Mouse (Mus musculus): ENCODE results near the gene Rgl2. TPM values are rescaled to one million over a fixed set of nuclear protein-coding genes. Genes with fewer than 3 reads are reported as not detected.
"Not testable (repeated sequence)": the region's sequence is repeated elsewhere in the genome, so short reads cannot be mapped to it uniquely, and the experiment has no call there.

Gene Rgl2
- polyA plus RNA-seq, 1 experiment from 2014 or later = 9.0 TPM

DNA sequence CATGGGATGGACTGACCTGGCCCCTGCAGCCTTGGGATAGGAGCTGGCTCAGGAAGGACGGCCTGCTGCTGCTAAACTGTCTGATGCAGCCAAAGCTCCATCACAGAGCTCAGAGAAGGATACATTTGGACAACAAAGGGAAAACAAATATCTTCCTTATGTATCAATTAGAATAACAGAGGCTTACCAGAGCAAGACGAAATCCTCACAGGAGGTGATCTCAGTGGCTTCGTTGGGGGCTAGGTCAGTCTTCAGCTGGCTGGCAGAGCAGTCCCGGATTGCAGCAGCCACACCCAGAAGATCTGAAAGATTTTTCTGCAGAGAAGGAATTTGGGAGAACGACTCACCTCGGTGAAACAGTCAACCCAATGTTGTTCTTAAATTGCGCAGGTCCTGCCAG, 36.9 kb upstream of the Rgl2 start:
- no peak overlapping the region for H3K4me2 ChIP-seq (ENCODE audit: low read depth, low read length)
- H3K36me3 ChIP-seq (ENCODE audit: control insufficient read depth, insufficient read depth) = no peaks in the 10 kb centered on the region
- no peaks in the 10 kb centered on the region for H3K27me3 ChIP-seq (ENCODE audit: control insufficient read depth, insufficient read depth, low read depth, low read length)
- H3K27ac ChIP-seq (ENCODE audit: low read length) = no peak overlapping the region
- no peak overlapping the region for H3K4me3 ChIP-seq (ENCODE audit: low read depth, low read length)
- no peaks in the 10 kb centered on the region for H3K9me3 ChIP-seq (replicated peaks; ENCODE audit: control insufficient read depth, low read length)
- H3K4me1 ChIP-seq (ENCODE audit: control insufficient read depth, low read depth, low read length) = peaks cover 20% of the 10 kb centered on the region
- no peak overlapping the region for H3K9ac ChIP-seq (ENCODE audit: low read depth, low read length)
- no peak for ATAC-seq (ENCODE audit: low read depth)
- WGBS (ENCODE audit: insufficient replicate concordance) = 38% methylated on average over 7 of the region's 7 CpGs

GRCm38 (mm10) chr17:33893011-33893410, 36.3 kb upstream of the Rgl2 start:
- H3K27ac ChIP-seq (ENCODE audit: low read length); H3K27me3 ChIP-seq (ENCODE audit: control insufficient read depth, insufficient read depth, low read depth, low read length); H3K4me2 ChIP-seq (ENCODE audit: low read depth, low read length); ATAC-seq (ENCODE audit: low read depth); H3K36me3 ChIP-seq (ENCODE audit: control insufficient read depth, insufficient read depth); H3K9me3 ChIP-seq (replicated peaks; ENCODE audit: control insufficient read depth, low read length); H3K9ac ChIP-seq (ENCODE audit: low read depth, low read length); H3K4me3 ChIP-seq (ENCODE audit: low read depth, low read length): not testable (repeated sequence)
- peaks cover 19% of the 10 kb centered on the region for H3K4me1 ChIP-seq (ENCODE audit: control insufficient read depth, low read depth, low read length)
- WGBS (ENCODE audit: insufficient replicate concordance) = 65% methylated on average over 4 of the region's 4 CpGs

- no peak overlapping the region for H3K4me3 ChIP-seq (ENCODE audit: low read depth, low read length)
- H3K9me3 ChIP-seq (replicated peaks; ENCODE audit: control insufficient read depth, low read length) = no peaks in the 10 kb centered on the region
- no peaks in the 10 kb centered on the region for H3K27me3 ChIP-seq (ENCODE audit: control insufficient read depth, insufficient read depth, low read depth, low read length)
- H3K36me3 ChIP-seq (ENCODE audit: control insufficient read depth, insufficient read depth) = no peaks in the 10 kb centered on the region
- no peak overlapping the region for H3K4me2 ChIP-seq (ENCODE audit: low read depth, low read length)
- H3K27ac ChIP-seq (ENCODE audit: low read length) = no peak overlapping the region; the same call in 1 of the 2 replicates
- no peak for ATAC-seq (ENCODE audit: low read depth)
- WGBS (ENCODE audit: insufficient replicate concordance) = 14% methylated on average over 6 of the region's 6 CpGs
- peaks cover 37% of the 10 kb centered on the region for H3K4me1 ChIP-seq (ENCODE audit: control insufficient read depth, low read depth, low read length)
- H3K9ac ChIP-seq (ENCODE audit: low read depth, low read length) = no peak overlapping the region
Observed at GRCm38 (mm10) chr17:33897114-33897794, 32.1 kb upstream of the Rgl2 start.

GRCm38 (mm10) chr17:33898193-33898592, 31.1 kb upstream of the Rgl2 start:
- H3K4me3 ChIP-seq (ENCODE audit: low read depth, low read length); H3K9me3 ChIP-seq (replicated peaks; ENCODE audit: control insufficient read depth, low read length); H3K27me3 ChIP-seq (ENCODE audit: control insufficient read depth, insufficient read depth, low read depth, low read length); H3K36me3 ChIP-seq (ENCODE audit: control insufficient read depth, insufficient read depth); ATAC-seq (ENCODE audit: low read depth); H3K9ac ChIP-seq (ENCODE audit: low read depth, low read length); H3K4me2 ChIP-seq (ENCODE audit: low read depth, low read length): not testable (repeated sequence)
- Histone ChIP-seq H3K27ac (ENCODE audit: low read length) (peak overlapping the region; percentile 50), H3K4me1 (ENCODE audit: control insufficient read depth, low read depth, low read length) (peaks cover 46% of the 10 kb centered on the region)
- 61% methylated on average over 4 of the region's 4 CpGs for WGBS (ENCODE audit: insufficient replicate concordance)

DNA sequence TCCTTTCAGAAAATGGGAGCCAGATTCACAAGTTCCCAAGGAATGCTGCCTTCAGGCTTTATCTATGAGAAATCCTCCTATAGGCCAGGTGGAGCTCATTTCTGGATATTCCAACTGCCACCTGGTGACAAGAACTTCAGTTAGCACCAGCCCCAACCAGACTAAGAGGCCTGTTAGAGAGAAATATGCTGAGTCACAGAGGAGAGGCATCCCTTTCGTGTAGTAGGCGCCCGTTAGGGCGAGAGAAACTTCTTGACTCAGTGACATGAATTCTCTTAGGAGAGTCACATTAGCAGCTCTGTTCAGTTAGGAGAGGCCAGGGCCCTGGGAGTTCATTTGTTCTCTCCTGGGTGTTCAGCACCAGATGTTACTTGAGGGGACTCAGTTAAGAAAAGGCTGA, 29.7 kb upstream of the Rgl2 start:
- Histone ChIP-seq H3K27ac (ENCODE audit: low read length) (peak overlapping the region; percentile 82), H3K4me2 (ENCODE audit: low read depth, low read length) (no peak overlapping the region), H3K36me3 (ENCODE audit: control insufficient read depth, insufficient read depth) (no peaks in the 10 kb centered on the region), H3K4me1 (ENCODE audit: control insufficient read depth, low read depth, low read length) (peaks cover 50% of the 10 kb centered on the region), H3K27me3 (ENCODE audit: control insufficient read depth, insufficient read depth, low read depth, low read length) (no peaks in the 10 kb centered on the region), H3K9me3 (replicated peaks; ENCODE audit: control insufficient read depth, low read length) (no peaks in the 10 kb centered on the region), H3K9ac (ENCODE audit: low read depth, low read length) (peak overlapping the region; percentile 13; the same call in 1 of the 2 replicates), H3K4me3 (ENCODE audit: low read depth, low read length) (no peak overlapping the region)
- peak; percentile 81 for ATAC-seq (ENCODE audit: low read depth)
- WGBS (ENCODE audit: insufficient replicate concordance) = 14% methylated on average over 4 of the region's 4 CpGs

GRCm38 (mm10) chr17:33900281-33900988, 28.9 kb upstream of the Rgl2 start:
- H3K27ac ChIP-seq (ENCODE audit: low read length) = peak overlapping the region; percentile 82

GRCm38 (mm10) chr17:33900989-33901314, 28.4 kb upstream of the Rgl2 start:
- Histone ChIP-seq H3K4me1 (ENCODE audit: control insufficient read depth, low read depth, low read length) (peaks cover 50% of the 10 kb centered on the region), H3K9me3 (replicated peaks; ENCODE audit: control insufficient read depth, low read length) (no peaks in the 10 kb centered on the region), H3K36me3 (ENCODE audit: control insufficient read depth, insufficient read depth) (no peaks in the 10 kb centered on the region), H3K4me3 (ENCODE audit: low read depth, low read length) (no peak overlapping the region), H3K27ac (ENCODE audit: low read length) (no peak overlapping the region), H3K4me2 (ENCODE audit: low read depth, low read length) (no peak overlapping the region), H3K27me3 (ENCODE audit: control insufficient read depth, insufficient read depth, low read depth, low read length) (no peaks in the 10 kb centered on the region), H3K9ac (ENCODE audit: low read depth, low read length) (no peak overlapping the region)
- no peak for ATAC-seq (ENCODE audit: low read depth)
- WGBS (ENCODE audit: insufficient replicate concordance) = 83% methylated on average over 4 of the region's 4 CpGs

More at GRCm38 (mm10) chr17:33900281-33900988, 28.9 kb upstream of the Rgl2 start:
- H3K9me3 ChIP-seq (replicated peaks; ENCODE audit: control insufficient read depth, low read length) = no peaks in the 10 kb centered on the region
- no peaks in the 10 kb centered on the region for H3K36me3 ChIP-seq (ENCODE audit: control insufficient read depth, insufficient read depth)
- H3K27me3 ChIP-seq (ENCODE audit: control insufficient read depth, insufficient read depth, low read depth, low read length) = no peaks in the 10 kb centered on the region
- H3K9ac ChIP-seq (ENCODE audit: low read depth, low read length) = peak overlapping the region; percentile 13; the same call in 1 of the 2 replicates
- no peak overlapping the region for H3K4me3 ChIP-seq (ENCODE audit: low read depth, low read length)
- ATAC-seq (ENCODE audit: low read depth) = peak; percentile 16; the same call in 1 of the 2 replicates
- 47% methylated on average over 7 of the region's 7 CpGs for WGBS (ENCODE audit: insufficient replicate concordance)
- peaks cover 50% of the 10 kb centered on the region for H3K4me1 ChIP-seq (ENCODE audit: control insufficient read depth, low read depth, low read length)
- no peak overlapping the region for H3K4me2 ChIP-seq (ENCODE audit: low read depth, low read length)

DNA sequence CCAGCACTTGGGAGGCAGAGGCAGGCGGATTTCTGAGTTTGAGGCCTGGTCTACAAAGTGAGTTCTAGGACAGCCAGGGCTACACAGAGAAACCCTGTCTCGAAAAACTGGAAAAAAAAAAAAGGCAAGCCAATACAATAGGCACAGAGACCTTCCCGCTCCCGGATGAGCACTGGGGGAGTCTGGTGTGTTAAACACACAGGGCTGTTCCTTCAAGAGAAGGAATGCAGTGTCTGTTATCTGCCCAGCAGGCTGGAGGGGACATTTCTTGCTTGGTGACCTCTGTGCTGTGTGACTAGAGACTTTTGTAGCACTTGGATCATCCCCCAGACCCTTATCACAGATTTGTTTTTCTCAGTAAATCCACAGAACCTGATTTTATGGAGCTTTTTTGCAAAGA, 27.7 kb upstream of the Rgl2 start:
- Histone ChIP-seq H3K4me3 (ENCODE audit: low read depth, low read length) (no peak overlapping the region), H3K9me3 (replicated peaks; ENCODE audit: control insufficient read depth, low read length) (no peaks in the 10 kb centered on the region), H3K4me1 (ENCODE audit: control insufficient read depth, low read depth, low read length) (peaks cover 50% of the 10 kb centered on the region), H3K36me3 (ENCODE audit: control insufficient read depth, insufficient read depth) (no peaks in the 10 kb centered on the region), H3K27ac (ENCODE audit: low read length) (peak overlapping the region; percentile 52; the same call in 1 of the 2 replicates), H3K27me3 (ENCODE audit: control insufficient read depth, insufficient read depth, low read depth, low read length) (no peaks in the 10 kb centered on the region), H3K4me2 (ENCODE audit: low read depth, low read length) (no peak overlapping the region), H3K9ac (ENCODE audit: low read depth, low read length) (no peak overlapping the region)
- 62% methylated on average over 4 of the region's 4 CpGs for WGBS (ENCODE audit: insufficient replicate concordance)
- ATAC-seq (ENCODE audit: low read depth) = no peak

- 61% methylated on average over 4 of the region's 4 CpGs for WGBS (ENCODE audit: insufficient replicate concordance)
- Histone ChIP-seq H3K9me3 (replicated peaks; ENCODE audit: control insufficient read depth, low read length) (no peaks in the 10 kb centered on the region), H3K4me1 (ENCODE audit: control insufficient read depth, low read depth, low read length) (peaks cover 50% of the 10 kb centered on the region), H3K4me2 (ENCODE audit: low read depth, low read length) (0 out of 2 replicates have a peak overlapping the region, but pooled peaks have one; percentile 19), H3K36me3 (ENCODE audit: control insufficient read depth, insufficient read depth) (no peaks in the 10 kb centered on the region), H3K4me3 (ENCODE audit: low read depth, low read length) (no peak overlapping the region), H3K27me3 (ENCODE audit: control insufficient read depth, insufficient read depth, low read depth, low read length) (no peaks in the 10 kb centered on the region), H3K27ac (ENCODE audit: low read length) (peak overlapping the region; percentile 59), H3K9ac (ENCODE audit: low read depth, low read length) (no peak overlapping the region)
- ATAC-seq (ENCODE audit: low read depth) = no peak
Observed at GRCm38 (mm10) chr17:33902079-33902478, 27.3 kb upstream of the Rgl2 start.

Data from liver, embryonic 16.5 days (tissue).